Mouse (Mus musculus) skeletal muscle tissue, adult 2 months (tissue): ENCODE measurements at regions not wholly inside any gene's neighbourhood (a gene's known extent, or its start where the extent isn't known, plus 50 kb on each side); places are given as distances from the start of the nearest gene placed in this dataset.
A peak's percentile ranks its signal among the peaks of the same experiment; 100 is the strongest.

ENCODE experiments used
- DNase-seq: peaks from one replicate; pipeline ENCODE4 v3.0.0-alpha.2; 2012; ENCODE audit warnings: low read depth, low spot score

DNA sequence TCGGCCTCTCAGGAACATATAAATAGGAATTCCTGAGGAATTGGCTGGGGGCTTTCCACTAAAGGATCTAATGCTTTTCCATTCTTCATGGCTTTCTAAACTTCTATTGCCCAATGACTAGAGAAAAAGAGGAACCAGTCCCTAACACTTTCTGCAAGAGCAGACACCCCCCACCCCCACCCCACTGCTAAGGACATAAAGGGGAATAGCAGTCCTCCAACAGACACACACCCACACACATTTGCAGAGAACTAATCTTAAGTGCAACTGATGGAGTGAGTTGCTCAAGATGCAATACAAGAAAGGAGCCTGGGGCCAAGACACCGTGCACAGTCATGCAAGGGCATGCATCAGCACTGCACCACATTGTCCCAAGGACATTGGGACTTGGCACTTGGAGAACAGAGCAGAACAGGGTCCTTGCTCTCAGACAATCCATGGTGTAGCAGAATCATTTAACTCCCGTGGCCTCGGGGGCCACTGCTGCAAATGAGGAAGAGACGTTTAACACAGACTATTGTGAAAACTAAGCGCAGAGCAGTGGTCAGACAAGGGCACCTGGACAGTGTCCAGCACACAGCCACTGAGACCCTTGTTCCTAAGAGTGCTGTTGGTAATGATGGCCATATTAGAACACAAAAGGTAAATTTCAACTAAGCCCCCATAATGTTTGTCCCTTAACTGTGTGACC lies 161.1 kb downstream of the Xpnpep1 start:
- no peak for DNase-seq

DNA sequence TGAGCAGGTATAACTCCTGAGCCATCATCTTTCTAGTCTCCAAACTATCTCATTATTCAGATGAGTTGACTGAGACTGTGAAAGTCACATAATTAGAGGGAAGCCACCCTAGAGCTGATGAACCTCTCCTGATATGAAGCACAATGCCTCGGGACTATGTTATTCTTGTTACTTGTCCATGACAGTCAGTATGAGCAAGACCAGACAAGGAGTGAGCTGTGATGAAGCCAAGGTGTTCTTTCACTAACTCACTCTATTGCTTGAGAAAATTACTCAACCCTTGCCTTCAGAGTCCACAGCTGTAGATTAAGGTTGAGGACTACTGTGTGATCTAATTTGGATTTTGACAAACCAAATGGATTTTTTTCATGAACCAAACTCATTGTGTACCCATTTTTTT lies 173.4 kb downstream of the Xpnpep1 start:
- no peak for DNase-seq

DNA sequence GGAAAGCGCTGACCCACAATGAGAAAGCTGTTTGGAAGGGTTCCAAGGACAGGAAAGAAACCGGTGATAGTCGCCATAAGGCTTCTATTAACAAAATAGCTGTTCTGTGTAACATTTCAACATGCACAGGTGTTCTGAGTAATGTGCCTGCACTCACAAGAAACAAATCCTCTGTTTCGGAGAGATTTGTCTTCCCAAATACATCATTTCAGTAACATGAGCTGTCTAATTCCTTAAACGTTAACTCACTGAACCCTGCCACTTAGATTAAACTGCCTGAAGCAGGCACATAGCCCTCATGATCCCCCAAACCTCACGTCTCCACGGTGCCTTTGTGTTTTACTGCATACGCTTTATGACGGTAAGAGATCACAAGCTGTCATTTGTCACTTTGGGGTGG lies 178.4 kb downstream of the Xpnpep1 start:
- DNase-seq = no peak

DNA sequence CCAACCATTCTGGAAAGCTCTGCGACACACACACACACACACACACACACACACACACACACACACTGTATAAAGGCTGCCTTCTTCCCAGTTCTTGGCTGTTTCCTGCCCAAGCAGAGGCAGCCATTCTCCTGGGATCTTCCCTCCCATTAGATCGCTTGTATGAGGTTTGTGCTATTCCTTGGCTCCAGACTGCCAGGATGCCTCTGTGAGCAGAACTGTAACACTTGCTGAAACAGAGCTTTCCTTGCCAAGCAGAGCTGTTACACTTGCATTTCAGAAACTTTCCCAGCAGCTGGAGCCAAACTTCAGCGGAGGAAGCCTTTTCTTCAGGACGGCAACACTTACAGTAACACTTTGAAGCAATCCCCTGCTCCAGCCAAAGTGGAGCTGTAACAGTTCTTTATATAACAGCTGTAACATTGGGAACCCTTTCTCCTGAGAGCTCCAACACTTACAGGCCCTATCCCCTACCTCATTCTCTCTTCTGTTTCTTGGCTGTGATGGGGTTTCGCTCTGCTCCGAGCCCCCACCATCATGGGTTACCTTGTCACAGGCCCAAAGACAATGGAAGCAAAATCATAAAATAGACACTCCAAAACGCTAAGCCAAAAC lies 185.8 kb downstream of the Xpnpep1 start:
- DNase-seq = peak; percentile 54

DNA sequence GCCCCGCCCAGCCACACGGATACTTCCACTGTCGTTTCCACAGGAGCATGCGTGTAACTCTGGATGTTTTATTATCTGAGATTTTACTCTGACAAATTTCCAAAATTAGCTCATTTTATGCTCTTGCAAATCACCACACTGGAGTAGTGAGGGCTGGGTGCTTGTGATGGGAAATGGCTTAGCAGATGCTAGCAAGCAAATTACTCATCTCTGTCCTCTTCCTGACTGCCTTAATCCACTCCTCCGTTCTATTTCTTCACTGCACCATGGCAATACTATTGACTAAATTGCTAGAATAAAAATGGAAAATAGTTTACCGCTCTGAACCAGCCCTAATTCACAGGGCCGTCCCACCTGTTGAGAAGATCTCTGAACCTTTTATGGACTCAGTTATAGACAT lies 223.8 kb downstream of the Xpnpep1 start:
- no peak for DNase-seq

DNA sequence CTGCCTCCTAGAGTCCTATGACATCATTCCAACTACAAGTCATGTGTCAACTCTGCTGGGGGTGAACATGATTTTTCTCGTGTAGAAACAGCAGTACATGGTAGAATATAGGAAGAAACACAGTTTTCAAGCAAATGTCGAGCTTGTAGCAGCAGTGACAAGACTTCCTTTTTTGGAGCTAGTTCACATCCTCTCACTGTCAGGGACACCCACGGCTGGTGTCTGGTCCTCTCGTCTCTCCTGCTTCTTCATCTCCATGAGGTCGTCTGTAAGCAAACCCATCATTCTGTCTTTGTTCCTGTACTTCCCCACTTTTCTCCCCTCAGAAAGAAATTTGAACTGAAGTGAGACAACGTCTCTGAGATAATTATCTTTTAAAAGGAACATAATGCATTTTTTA lies 228.0 kb downstream of the Xpnpep1 start:
- DNase-seq = no peak

DNA sequence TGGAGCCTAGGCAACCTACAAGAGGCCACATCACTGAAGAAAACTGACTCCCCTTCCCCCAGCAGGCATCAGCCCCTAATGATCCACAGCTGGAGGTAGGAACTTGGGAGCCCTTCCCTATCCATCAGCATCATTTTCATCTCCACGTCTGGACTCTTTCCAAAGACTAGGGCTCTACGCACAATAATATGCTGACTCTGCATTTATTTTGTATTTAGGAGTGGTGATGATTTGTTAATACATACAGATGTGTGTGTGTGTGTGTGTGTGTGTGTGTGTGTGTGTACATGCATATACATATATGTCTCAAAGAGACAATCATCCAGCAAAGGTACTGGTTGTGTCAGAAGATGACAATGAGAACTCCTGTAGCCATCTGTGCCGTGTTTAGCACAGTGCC lies 251.2 kb downstream of the Xpnpep1 start:
- DNase-seq = no peak

DNA sequence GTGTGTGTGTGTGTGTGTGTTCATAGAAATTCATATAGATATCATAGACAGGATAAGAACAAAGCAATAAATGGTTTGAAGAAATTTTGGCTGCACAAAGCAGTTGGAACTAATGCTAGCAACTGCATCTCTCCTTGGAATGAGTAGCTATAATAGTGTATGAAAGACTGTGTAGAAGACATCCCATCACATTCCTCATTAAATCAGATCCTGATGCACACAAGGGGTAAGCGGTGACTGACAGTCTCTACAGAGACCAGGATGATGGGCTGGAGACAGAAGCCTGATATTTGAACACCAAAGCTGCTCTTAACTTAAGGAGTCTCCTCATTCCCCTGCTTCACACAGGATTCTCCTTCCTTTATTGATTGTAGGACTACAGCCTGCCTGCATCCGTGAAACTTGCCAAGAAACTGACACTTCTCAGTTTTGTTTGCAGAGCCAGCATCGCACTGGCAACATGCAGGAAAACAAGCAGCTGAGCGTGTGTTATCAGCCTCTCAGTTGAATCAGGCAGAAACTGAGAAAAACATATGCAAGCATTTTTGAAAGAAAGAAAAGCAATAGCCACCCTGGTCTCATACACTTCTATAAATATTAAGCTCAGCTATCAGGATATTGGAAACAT lies 271.1 kb downstream of the Xpnpep1 start:
- DNase-seq = no peak

DNA sequence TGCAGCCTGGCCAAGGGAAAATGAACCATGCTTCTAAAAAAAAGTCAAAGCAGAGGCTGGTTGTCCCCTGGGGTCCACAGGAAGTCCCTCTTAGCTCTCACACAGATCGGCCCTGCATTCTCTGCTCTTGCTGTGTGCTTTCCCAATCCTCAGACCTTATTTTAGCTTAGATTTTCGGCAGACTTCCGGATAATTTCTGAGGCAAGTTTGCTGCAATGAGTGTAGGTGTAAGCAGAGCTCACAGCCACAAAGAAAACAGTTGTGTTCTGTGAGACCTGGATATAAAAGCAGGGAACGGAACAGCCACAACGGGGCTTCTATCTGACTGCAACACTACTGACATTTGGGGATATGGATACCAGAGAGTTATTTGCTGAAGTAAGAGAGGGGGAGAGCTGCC lies 271.9 kb downstream of the Xpnpep1 start:
- DNase-seq = no peak

DNA sequence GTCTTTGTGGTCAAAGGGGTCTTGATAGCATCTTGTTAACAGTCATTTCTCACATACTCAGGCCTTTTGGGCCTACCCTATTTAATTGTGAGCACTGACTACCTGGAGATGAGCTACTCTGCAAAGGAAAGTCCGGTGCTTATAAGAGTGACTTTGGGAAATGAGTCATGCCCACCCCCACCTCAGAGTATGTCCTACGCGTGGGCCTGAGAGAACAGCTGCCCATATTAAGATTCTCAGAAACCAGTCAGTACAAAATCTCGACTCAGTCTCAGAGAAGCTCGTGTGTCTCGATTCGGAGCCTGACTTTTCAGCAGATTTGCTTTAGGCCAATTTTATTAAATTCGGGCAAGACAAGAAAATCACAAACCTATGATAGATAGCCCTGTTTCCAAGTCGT lies 301.1 kb downstream of the Xpnpep1 start:
- no peak for DNase-seq

DNA sequence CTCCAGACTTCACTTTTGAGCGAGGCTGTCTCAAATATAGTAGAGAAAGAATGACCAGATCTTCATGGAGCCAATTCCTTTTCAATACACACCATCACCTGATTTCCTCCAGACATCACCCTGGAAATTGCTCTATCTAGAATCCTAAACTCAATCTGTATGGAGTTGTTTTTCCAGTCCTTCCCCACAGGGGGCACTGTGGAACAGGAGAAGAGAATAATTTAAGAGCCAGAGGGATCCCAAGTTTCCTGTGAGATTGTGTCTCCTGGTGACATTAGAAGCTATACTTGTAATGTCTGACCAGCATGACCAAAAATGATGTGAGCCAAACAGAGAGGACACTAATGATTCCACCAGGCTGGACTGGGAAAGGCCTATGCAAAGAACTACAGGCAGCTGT lies 318.2 kb downstream of the Xpnpep1 start:
- DNase-seq = no peak

DNA sequence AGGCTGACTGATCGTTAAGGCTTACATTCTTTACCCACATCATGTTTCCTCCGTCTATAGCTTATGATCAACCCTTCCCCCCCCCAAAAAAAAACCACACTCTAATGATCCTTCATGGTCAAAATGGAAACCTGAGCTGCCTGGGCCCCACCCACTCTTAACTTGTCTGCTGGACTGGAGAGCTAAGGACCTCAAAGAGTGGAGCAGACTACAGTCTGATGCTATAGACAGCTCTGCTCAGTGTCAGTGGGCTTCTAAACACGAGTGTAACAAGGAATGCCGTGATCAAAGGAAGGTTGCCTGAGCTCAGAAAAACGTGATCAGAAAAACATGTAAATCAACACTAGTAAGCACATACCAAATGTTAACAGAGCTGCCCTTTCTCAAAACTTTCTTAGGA lies 324.7 kb downstream of the Xpnpep1 start:
- DNase-seq = no peak

DNA sequence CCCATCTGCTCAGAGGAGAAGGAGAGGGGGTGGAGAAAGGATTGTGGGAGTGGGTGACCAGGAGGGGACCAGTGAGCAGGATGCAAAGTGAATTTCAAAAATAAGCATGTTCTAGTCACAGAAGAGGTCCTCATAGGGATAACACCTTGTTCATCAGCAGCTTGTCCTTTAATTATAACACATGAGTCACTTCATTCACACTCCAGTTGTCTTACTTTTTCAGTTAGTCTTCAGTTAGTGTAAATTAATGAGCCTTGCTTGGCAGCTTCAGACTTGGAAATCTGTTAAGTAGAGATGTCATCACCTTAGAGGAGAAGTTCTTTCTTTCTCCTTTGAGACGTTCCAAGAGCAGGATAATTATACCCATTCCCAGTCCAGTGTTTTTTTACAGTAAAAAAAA lies 332.3 kb downstream of the Xpnpep1 start:
- no peak for DNase-seq

DNA sequence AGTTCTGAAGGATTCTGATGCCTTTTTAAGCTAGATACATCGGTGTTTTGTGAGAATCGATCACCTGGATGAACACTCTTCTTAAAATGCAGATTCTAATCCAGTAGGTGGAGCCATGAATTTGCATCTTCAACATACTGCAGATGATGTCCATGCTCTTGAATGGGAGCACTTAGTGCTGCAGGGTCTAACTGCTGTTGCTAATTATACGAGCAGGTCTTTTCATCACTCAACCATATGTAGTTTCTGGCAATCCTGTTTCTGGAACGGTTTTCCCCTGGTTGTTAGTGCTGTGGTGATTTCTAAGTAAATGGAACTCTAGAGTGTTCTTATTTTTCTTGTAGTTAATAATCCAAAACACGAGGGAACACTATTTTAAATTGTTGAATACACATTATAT lies 379.0 kb downstream of the Xpnpep1 start:
- DNase-seq = no peak

DNA sequence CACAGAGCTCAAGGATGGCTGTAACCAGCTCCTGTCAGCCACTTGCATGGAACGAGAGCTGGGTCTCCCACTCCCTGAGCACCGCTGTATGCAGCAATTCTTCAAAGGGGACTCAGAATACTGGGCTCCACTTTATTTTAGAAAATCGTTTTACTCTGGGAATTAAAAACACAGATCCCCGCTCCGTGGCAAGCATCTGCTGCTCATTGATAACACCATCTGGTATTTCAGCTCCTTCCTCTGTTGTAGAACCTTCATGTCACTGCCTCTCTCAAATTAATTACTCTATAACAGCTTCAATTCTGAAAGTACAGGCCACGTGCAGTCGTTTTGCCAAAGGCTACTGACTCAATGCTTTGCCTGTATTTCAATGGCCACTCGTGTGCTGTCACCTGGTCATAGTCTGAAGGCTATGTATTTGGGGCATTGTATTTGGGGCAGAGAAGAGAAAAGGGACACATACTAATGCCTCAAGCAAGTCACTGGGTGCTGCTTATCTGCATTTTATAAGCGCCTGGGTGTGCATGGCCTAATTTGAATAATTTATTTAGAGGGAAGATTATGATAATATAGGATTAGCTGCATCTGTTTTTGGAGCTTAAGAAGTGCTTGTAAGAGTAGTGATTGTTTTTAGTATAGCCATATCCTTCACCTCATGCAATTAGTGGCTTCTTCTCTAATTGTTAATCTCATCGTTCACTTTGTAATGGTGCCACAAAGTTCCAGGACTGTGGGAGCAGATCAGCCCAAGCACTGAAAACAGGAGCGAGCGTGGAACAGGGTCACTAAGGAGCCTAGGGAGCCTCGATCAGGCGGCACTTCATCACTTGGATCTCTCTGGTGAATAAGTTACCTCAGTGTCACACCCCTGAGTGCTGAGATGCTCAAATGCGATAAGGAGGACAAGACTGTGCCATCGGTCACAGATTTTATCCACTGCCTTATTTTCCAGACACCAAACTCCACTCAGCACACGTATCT lies 383.3 kb downstream of the Ins1 start:
- DNase-seq = no peak

DNA sequence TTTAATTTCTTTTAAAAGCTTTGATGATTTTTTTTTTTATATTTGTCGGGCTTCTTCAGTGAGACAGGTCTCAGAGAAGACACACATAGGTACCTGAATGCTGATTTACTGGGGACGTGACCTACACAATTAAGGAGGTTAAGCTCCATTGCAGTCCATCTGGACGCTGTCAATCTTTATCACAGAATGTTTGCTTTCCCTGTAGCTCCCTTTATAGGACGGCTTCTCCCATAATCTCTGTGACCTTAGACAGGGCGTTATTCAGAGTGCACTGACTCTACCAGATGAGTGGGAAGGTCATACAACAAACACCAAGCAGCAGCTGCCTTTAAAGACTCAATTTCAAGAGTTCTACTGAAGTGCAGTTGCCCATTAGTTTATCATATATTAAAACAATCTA lies 376.1 kb downstream of the Ins1 start:
- DNase-seq = no peak

DNA sequence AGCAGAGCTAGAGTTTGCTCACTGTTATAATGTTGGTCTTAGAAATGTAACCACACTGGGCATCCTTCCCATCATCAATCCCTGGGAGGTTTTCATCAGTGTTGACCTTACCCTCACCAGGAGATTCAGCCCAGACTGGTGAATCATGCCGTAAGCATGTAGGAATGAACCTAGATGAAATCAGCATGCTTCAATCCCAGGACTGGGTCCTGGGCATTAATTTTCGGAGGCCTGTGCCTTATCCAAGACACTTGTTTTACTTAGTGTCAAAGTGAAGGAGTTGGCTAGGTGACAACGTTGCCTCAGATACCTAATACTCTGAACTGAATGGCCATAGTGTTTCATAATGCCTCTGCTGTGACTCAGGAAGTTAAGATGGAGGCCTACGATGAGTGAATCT lies 368.4 kb downstream of the Ins1 start:
- DNase-seq = peak; percentile 23

DNA sequence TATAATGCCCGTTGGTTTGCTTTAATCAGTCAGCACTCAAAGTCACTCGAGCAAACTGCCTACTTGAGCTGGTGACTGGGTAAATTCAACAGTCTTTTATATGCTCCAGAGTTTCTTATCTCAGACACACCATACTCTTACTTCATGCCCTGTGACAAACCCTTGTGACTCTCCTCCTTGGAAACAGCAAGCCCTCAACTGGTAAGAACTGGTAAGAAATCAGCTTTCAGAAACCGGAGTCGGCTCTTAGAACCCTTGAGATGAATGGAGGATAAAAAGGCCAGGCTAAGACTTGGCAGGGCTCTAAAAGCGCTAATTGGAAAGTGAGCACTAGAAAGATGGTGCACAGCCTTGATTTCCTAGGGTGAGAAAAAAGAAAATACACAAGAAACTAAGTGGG lies 360.2 kb downstream of the Ins1 start:
- no peak for DNase-seq

DNA sequence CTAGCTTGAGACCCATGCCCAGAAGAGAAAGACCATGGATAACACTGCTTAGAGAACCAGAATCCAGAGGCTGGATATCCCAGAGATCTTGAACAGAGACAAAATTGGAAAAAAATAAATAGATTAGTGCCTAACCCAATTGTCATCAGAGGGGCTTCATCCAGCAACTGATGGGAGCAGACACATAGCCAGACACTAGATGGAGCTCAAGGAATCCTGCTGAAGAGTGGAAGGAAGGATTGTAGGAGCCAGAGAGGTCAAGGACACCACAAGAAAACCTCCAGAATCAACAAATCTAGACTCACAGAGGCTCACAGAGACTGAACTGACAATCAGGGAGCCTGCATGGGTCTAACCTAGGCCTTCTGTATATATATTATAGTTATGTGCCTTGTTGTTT lies 359.4 kb downstream of the Ins1 start:
- no peak for DNase-seq

DNA sequence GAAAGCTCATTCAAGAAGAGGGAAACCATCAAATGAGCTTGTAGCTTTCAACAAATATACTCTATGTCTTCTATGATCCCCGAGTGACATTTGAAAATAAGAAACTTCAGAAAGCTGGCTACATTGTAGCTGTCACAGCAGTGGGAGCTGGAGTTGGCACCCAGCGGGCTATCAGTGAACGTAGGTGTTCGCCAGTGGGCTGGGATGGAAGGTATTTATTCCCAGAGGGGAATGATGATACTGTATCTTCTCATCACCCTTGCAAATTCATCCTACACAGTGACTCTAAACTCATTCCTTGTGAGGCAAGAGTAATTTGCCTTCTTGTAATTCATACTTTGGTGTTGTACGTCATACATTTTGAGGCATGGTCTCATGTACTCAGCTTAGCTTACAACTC lies 349.3 kb downstream of the Ins1 start:
- DNase-seq = no peak

DNA sequence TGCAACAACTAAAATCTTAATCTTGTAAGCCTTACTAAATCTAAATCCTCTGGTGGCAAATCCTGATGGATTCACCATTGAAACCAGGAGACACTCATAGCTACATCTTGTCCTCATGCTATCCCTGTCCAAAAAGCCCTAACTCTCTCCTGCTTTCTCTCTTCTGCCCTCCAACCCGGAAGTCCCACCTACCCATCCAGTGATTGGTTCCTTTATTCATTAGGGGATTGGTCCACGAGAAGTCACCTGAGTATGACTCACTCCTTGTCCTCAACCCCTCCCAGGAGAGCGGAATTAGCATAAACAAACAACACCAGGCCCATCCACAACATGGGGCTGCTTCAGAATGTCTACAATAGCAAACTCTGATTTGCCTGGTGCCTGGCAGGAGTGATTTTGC lies 342.8 kb downstream of the Ins1 start:
- no peak for DNase-seq

DNA sequence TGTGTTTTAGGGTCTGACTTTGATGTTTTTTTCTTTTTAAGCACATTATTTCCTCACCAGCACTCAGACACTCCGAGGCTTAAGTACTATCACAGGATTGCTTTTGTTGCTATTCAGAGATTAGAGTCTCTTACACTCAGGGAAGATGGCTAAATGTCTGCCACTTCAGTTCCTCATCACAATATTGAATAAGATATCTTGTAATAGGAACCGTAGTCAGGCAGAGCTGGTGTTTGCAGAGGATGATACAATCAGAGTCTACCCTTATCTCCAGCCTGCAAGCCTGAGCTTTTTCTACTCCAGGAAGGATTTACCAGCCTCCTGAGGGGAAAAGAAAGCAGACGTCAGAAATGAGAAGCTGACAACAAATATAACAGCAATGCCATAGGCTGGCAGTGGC lies 336.3 kb downstream of the Ins1 start:
- DNase-seq = no peak
